Mouse (Mus musculus): ENCODE results near the gene Cavin3.
A peak's percentile ranks its signal among the peaks of the same experiment; 100 is the strongest.

Cavin3 gene

GRCm38 (mm10) chr7:105481505-105482411 is at the start of gene Cavin3:
Gene Cavin3, minus strand, starts transcription at chr7:105482300.
- DNase-seq: peak; percentile 81

- DNase-seq: no peak
These were observed 46.0 kb upstream of the Cavin3 start for GRCm38 (mm10) chr7:105528094-105528493.

GRCm38 (mm10) chr7:105527306-105527937 is 45.3 kb upstream of the Cavin3 start:
- peak; percentile 44 for DNase-seq

GRCm38 (mm10) chr7:105524222-105524621 is 42.1 kb upstream of the Cavin3 start:
- no peak for DNase-seq

- DNase-seq: no peak
These were observed 38.1 kb upstream of the Cavin3 start for GRCm38 (mm10) chr7:105520201-105520600.

GRCm38 (mm10) chr7:105519771-105520170 is 37.7 kb upstream of the Cavin3 start:
- no peak for DNase-seq

- DNase-seq: no peak
These were observed 37.2 kb upstream of the Cavin3 start for GRCm38 (mm10) chr7:105519336-105519735.

GRCm38 (mm10) chr7:105516669-105517360 is 34.7 kb upstream of the Cavin3 start:
- DNase-seq: no peak

- DNase-seq: peak; percentile 68
These were observed 33.1 kb upstream of the Cavin3 start for GRCm38 (mm10) chr7:105515178-105515577.

GRCm38 (mm10) chr7:105514561-105514960 is 32.5 kb upstream of the Cavin3 start:
- no peak for DNase-seq

- DNase-seq: peak; percentile 11
These were observed 31.8 kb upstream of the Cavin3 start for GRCm38 (mm10) chr7:105513845-105514291.

GRCm38 (mm10) chr7:105510143-105510542 is 28.0 kb upstream of the Cavin3 start:
- no peak for DNase-seq

GRCm38 (mm10) chr7:105507257-105507656 is 25.2 kb upstream of the Cavin3 start:
- DNase-seq: no peak

- DNase-seq: no peak
These were observed 19.9 kb upstream of the Cavin3 start for GRCm38 (mm10) chr7:105501984-105502383.

- DNase-seq: no peak
These were observed 17.6 kb upstream of the Cavin3 start for GRCm38 (mm10) chr7:105499676-105500075.

GRCm38 (mm10) chr7:105498854-105499492 is 16.9 kb upstream of the Cavin3 start:
- no peak for DNase-seq

GRCm38 (mm10) chr7:105497881-105498280 is 15.8 kb upstream of the Cavin3 start:
- no peak for DNase-seq

- DNase-seq: no peak
These were observed 5.2 kb upstream of the Cavin3 start for GRCm38 (mm10) chr7:105487104-105487876.

GRCm38 (mm10) chr7:105485029-105485428 is 2.9 kb upstream of the Cavin3 start:
- no peak for DNase-seq

GRCm38 (mm10) chr7:105482426-105482825 is 326 bp upstream of the Cavin3 start:
- peak; percentile 68 for DNase-seq

GRCm38 (mm10) chr7:105480561-105481504 is 1.3 kb downstream of the Cavin3 start:
- DNase-seq: peak; percentile 65

Data from lung, postnatal 36 days (tissue).